Mouse (Mus musculus): Measurements from ENCODE around the gene Tpm4. TPM values are rescaled to one million over a fixed set of nuclear protein-coding genes. Genes with fewer than 3 reads are reported as not detected.

Tpm4 gene
- total RNA-seq, 2 experiments from 2014 or later, result 37.0 to 73.9 TPM

- ATAC-seq (replicated peaks; ENCODE audit: poor library complexity), result no peak
These were observed 3.7 kb downstream of the Tpm4 start for GRCm38 (mm10) chr8:72138456-72138855.

GRCm38 (mm10) chr8:72143256-72143824 is 8.6 kb downstream of the Tpm4 start:
- no peak for ATAC-seq (replicated peaks; ENCODE audit: poor library complexity)

- peak; percentile 79 for ATAC-seq (replicated peaks; ENCODE audit: poor library complexity)
These were observed 9.7 kb downstream of the Tpm4 start for GRCm38 (mm10) chr8:72144345-72144975.

DNA sequence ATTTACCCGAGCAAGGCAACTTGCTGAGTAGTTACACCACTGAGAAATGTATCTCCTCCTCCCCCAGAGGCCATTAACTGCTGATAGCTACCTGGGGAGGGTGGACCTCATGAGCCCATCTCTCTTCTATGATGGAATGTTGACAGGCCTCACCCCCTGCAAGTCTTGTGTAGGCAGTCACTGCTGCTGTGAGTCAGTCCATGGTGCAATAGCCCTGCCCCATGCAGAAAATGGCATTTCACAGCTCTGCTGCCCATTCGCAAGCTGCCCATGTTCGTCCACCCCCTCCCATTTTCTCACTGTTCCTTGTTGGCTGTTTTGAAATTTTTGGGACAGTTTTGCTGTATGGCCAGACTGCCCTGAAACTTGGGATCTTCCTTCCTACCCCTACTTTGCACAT is 10.7 kb downstream of the Tpm4 start:
- peak; percentile 54 for ATAC-seq (replicated peaks; ENCODE audit: poor library complexity)

DNA sequence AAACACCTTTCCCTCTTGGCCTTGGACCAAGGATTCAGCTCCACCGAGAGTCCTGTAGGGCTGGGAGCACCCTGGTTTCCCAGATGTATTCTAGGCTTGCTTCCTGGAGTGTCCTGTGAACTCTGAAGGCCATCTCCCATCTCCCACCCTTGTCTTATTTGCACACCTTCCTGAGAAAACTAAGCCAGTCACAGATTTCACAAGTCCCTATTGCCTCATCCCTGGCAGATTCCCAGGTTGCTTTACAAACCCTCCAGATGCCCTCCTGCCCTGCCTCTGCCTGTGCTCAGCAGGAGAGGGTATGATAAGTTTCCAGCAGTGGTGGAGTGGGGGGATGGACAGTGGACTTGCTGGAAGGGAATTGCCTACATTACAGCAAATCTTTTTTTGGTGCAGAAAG is 11.3 kb downstream of the Tpm4 start:
- peak; percentile 48 for ATAC-seq (replicated peaks; ENCODE audit: poor library complexity)

DNA sequence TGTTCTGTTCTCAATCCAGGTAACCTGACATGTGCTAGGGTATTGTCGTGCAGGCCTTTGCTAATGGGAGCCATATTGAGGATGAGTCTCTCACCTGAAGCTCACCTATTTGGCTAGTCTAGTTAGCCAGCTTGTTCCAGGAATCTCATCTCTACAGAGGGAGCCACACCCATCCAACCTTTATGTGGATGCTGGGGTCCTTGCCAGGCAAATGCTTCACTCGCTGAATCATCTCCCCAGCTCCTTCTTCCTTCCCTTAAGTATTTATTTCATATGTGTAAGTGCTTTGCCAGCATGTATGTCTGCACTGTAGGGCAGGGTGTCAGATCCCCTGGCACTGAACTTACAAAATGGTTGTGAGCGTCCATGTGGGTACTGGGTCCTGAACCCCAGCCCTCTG is 11.8 kb downstream of the Tpm4 start:
- ATAC-seq (replicated peaks; ENCODE audit: poor library complexity), result no peak

GRCm38 (mm10) chr8:72147266-72147665 is 12.5 kb downstream of the Tpm4 start:
- ATAC-seq (replicated peaks; ENCODE audit: poor library complexity), result no peak

GRCm38 (mm10) chr8:72149056-72149455 is 14.3 kb downstream of the Tpm4 start:
- ATAC-seq (replicated peaks; ENCODE audit: poor library complexity), result no peak

DNA sequence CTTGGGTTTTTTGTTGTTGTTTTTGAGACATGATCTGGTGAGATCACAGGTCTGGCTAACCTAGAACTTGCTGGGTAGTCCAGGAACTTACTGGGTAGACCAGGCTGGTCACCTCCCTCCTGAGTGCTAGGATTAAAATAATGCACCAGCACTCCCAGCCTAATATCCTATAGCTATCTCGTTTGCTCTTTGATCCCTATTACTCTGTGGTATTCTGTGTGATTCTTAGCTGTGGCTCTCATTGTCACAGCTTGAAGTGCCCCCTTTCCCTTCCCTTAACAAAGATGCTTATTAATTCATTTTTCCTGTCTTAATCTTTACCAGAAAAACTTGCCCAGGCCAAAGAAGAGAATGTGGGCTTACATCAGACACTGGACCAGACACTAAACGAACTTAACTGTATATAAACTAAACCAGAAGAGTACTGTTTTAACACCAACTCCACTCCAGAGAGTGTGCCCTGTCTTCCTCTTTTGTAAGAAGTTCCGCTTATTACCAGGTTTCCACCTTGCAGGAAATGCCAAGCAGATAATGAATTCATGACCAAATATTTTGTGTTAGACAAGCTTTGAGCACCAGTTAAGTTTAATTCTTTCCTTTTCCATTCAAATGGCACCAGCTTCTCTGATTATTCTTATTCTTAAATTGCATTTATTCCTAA is 16.8 kb downstream of the Tpm4 start:
- ATAC-seq (replicated peaks; ENCODE audit: poor library complexity), result peak; percentile 88

DNA sequence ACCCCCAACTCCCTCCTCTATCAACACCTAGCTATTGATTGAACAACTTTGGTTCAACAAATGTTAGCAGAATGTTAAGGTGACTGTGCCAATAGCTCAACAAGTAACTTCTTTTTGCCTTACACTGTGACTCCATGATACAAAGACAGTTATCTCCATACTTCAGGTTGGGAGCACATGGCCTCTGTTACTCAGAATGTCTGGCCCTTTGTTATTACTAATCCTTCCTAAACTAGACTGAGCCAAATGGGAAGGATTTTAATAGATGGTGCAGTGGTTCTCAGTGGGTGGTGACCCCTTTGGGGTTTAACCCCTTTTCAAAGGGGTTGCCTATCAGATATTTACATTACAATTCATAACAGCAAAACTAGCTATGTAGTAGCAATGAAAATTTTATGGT is 18.6 kb downstream of the Tpm4 start:
- no peak for ATAC-seq (replicated peaks; ENCODE audit: poor library complexity)

DNA sequence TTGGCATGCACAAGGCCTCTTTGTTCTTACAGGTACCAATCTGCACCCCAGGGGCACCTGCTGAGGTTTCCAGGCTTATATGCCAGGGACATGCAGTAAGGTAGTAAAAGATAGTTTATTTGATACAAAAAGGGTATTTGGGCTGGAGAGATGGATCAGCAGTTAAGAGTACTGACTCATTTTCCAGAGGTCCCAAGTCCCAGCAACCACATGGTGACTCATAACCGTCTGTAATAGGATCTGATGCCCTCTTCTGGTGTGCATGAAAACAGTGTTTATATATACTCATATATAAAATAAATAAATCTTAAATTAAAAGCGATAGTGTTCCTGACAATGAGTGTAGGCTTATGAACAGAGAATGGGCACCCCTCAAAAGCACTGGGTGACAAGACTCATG is 23.3 kb downstream of the Tpm4 start:
- ATAC-seq (replicated peaks; ENCODE audit: poor library complexity), result no peak

DNA sequence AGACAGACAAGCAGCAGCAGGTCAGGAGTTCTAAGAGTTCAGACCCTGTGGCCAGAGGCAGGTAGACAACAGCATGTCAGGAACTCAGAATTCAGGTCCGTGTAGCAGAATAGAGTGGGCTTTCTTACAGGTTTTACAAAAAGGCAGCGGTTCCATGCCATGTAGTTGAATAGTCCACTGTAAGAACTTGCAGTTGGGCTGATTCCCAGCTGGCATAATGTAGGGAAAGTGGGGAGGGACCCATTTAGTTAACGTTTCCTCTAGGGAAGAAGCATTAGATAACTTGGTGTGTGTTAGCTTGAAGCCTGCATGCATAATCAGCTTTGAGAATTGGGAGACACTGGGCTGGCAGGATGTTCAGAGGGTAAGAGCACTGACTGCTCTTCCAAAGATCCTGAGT is 24.0 kb downstream of the Tpm4 start:
- no peak for ATAC-seq (replicated peaks; ENCODE audit: poor library complexity)

DNA sequence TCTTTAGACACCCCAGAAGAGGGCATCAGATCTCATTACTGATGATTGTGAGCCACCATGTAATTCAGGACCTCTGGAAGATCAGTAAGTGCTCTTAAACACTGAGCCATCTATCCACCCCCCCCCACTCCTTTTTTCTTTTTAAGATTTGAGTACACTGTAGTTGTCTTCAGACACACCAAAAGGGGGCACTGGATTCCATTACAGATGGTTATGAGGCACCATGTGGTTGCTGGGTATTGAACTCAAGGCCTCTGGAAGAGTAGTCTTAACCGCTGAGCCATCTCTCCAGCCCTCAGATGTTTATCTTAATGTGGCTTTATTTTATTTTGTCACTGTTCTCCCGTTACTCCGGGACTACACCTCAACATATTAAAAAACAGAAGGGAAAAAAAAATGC is 25.2 kb downstream of the Tpm4 start:
- no peak for ATAC-seq (replicated peaks; ENCODE audit: poor library complexity)

GRCm38 (mm10) chr8:72160707-72161697 is 26.2 kb downstream of the Tpm4 start, which contains the start of gene Rab8a:
Gene Rab8a (plus strand): TSS chr8:72161200.
- peak; percentile 90 for ATAC-seq (replicated peaks; ENCODE audit: poor library complexity)

GRCm38 (mm10) chr8:72162821-72163220 is 28.0 kb downstream of the Tpm4 start:
- ATAC-seq (replicated peaks; ENCODE audit: poor library complexity), result no peak

DNA sequence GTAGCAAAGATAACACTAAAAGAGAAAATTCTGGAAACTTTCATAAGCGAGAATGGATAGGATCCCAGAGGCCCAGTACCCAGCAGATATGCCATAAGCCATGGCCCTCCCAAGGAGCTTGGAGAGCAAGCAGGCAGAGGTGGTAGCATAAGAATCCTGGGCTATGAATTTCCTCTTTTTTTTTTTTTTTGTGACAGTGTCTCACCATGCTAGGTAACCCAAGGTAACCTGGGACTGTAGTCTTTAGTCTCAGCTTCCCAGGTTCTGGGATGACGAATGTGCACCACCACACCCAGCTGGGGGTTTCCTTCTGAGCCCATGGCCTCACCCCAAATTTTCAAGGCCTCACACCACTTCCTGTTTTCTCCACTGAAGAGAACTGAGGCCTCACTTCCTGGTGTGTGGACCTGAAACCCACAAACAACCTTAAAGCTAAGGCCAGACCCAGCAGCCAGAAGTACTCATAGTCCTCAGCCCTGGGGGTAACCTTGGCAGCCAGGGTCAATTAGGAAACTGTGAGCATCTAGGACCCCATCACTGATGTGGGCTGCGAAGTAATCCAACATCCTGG is 34.4 kb downstream of the Tpm4 start:
- peak; percentile 92 for ATAC-seq (replicated peaks; ENCODE audit: poor library complexity)

- no peak for ATAC-seq (replicated peaks; ENCODE audit: poor library complexity)
These were observed 35.0 kb downstream of the Tpm4 start for GRCm38 (mm10) chr8:72169681-72170249.

DNA sequence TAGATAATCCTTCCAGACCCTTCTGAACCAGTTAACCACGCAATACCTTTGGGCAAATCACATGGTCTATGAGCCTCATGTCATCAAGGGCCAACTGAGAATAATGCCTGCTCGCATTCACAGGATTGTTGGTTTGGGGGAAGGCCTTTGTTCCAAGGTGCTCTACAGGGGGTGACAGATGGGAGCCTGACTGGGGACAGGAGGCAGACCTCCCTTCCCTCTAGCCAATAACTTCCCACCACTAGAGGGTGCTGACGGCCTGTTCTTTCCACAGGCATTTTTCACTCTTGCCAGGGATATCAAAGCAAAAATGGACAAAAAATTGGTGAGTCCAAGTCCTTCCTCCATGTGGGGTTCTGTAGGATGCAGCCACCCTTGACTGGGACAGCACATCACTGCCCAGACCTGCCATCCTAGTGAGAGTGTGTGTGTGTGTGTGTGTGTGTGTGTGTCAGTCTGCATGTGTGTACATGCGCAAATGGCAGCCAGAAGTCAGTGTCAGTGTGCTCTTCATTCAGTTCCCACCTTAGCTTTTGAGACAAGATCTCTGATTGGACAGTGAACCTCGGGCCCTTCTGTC is 42.7 kb downstream of the Tpm4 start:
- peak; percentile 95 for ATAC-seq (replicated peaks; ENCODE audit: poor library complexity)

GRCm38 (mm10) chr8:72183554-72184202 is 48.9 kb downstream of the Tpm4 start:
- peak; percentile 90 for ATAC-seq (replicated peaks; ENCODE audit: poor library complexity)
